Mouse (Mus musculus) lung, postnatal 0 days (tissue): Measurements from ENCODE around the gene Gm28374.
A peak's percentile ranks its signal among the peaks of the same experiment; 100 is the strongest.

ENCODE experiments used
- CTCF ChIP-seq: IDR thresholded peaks from 2 replicates; pipeline ENCODE4 v1.5.1; 2016; ENCODE audit warnings: antibody characterized with exemption, mild to moderate bottlenecking
- EP300 ChIP-seq: IDR thresholded peaks from 2 replicates; pipeline ENCODE4 v1.6.1; 2016; ENCODE audit warnings: antibody characterized with exemption, mild to moderate bottlenecking, control low read depth

- TF ChIP-seq CTCF (peak; percentile 27), EP300 (peak; percentile 51; the same call in 1 of the 2 replicates)
Measured at GRCm38 (mm10) chr19:6117986-6118676, 36.1 kb upstream of the Gm28374 start, which contains the start of gene Sac3d1.
